Mouse (Mus musculus): ENCODE results near the gene Myo15b. TPM values are rescaled to one million over a fixed set of nuclear protein-coding genes. Genes with fewer than 3 reads are reported as not detected.

Gene Myo15b
- polyA plus RNA-seq, 1 experiment: not detected

- Histone ChIP-seq H3K79me3 (ENCODE audit: low read depth) (peaks cover 1% of the 10 kb centered on the region), H3K36me3 (ENCODE audit: control insufficient read depth, insufficient read depth) (peaks cover 13% of the 10 kb centered on the region)
Measured at GRCm38 (mm10) chr11:115819915-115820623, 38.1 kb upstream of the Myo15b start.

GRCm38 (mm10) chr11:115821001-115821400 is 37.2 kb upstream of the Myo15b start:
- Histone ChIP-seq H3K79me3 (ENCODE audit: low read depth) (no peaks in the 10 kb centered on the region), H3K36me3 (ENCODE audit: control insufficient read depth, insufficient read depth) (peaks cover 13% of the 10 kb centered on the region), H3K4me3 (ENCODE audit: insufficient read depth, poor library complexity, severe bottlenecking) (no peak overlapping the region), H3ac (ENCODE audit: control insufficient read depth, insufficient read length, low read depth) (no peak overlapping the region), H3K79me2 (ENCODE audit: control insufficient read depth, insufficient read depth) (no peaks in the 10 kb centered on the region), H3K27me3 (ENCODE audit: control insufficient read depth, insufficient read depth, insufficient read length) (peaks cover 7% of the 10 kb centered on the region)
- TF ChIP-seq MYOG (IDR thresholded peaks at IDR 0.05; ENCODE audit: control insufficient read depth, extremely low read depth, insufficient read length) (no peak), MYOD1 (IDR thresholded peaks at IDR 0.05; ENCODE audit: control insufficient read depth, insufficient read length, low read depth) (no peak), FOSL1 (IDR thresholded peaks at IDR 0.05; ENCODE audit: insufficient read depth, low read length, poor library complexity, severe bottlenecking) (no peak), MAX (IDR thresholded peaks at IDR 0.05) (no peak), USF1 (IDR thresholded peaks at IDR 0.05; ENCODE audit: low read depth) (no peak), CEBPB (IDR thresholded peaks at IDR 0.05; ENCODE audit: low read depth) (no peak), CTCF (IDR thresholded peaks at IDR 0.05; ENCODE audit: control insufficient read depth, insufficient read depth, insufficient read length) (no peak)

More at GRCm38 (mm10) chr11:115819915-115820623, 38.1 kb upstream of the Myo15b start:
- no peak overlapping the region for H3K4me3 ChIP-seq (ENCODE audit: insufficient read depth, poor library complexity, severe bottlenecking)
- TF ChIP-seq FOSL1 (IDR thresholded peaks at IDR 0.05; ENCODE audit: insufficient read depth, low read length, poor library complexity, severe bottlenecking) (no peak), MYOD1 (IDR thresholded peaks at IDR 0.05; ENCODE audit: control insufficient read depth, insufficient read length, low read depth) (no peak), USF1 (IDR thresholded peaks at IDR 0.05; ENCODE audit: low read depth) (no peak), CTCF (IDR thresholded peaks at IDR 0.05; ENCODE audit: control insufficient read depth, insufficient read depth, insufficient read length) (no peak), MAX (IDR thresholded peaks at IDR 0.05) (no peak), MYOG (IDR thresholded peaks at IDR 0.05; ENCODE audit: control insufficient read depth, extremely low read depth, insufficient read length) (no peak), CEBPB (IDR thresholded peaks at IDR 0.05; ENCODE audit: low read depth) (no peak)
- no peak overlapping the region for H3ac ChIP-seq (ENCODE audit: control insufficient read depth, insufficient read length, low read depth)
- peaks cover 7% of the 10 kb centered on the region for H3K27me3 ChIP-seq (ENCODE audit: control insufficient read depth, insufficient read depth, insufficient read length)
- peaks cover 6% of the 10 kb centered on the region for H3K79me2 ChIP-seq (ENCODE audit: control insufficient read depth, insufficient read depth)

- Histone ChIP-seq H3K79me3 (ENCODE audit: low read depth) (no peaks in the 10 kb centered on the region), H3K4me3 (ENCODE audit: insufficient read depth, poor library complexity, severe bottlenecking) (peak within 1 kb of the TSS; percentile 28), H3ac (ENCODE audit: control insufficient read depth, insufficient read length, low read depth) (peak within 1 kb of the TSS; percentile 52), H3K27me3 (ENCODE audit: control insufficient read depth, insufficient read depth, insufficient read length) (peaks cover 33% of the 10 kb centered on the region), H3K36me3 (ENCODE audit: control insufficient read depth, insufficient read depth) (peaks cover 13% of the 10 kb centered on the region), H3K79me2 (ENCODE audit: control insufficient read depth, insufficient read depth) (no peaks in the 10 kb centered on the region)
- TF ChIP-seq MYOG (IDR thresholded peaks at IDR 0.05; ENCODE audit: control insufficient read depth, extremely low read depth, insufficient read length) (no peak), CEBPB (IDR thresholded peaks at IDR 0.05; ENCODE audit: low read depth) (no peak), CTCF (IDR thresholded peaks at IDR 0.05; ENCODE audit: control insufficient read depth, insufficient read depth, insufficient read length) (no peak), MYOD1 (IDR thresholded peaks at IDR 0.05; ENCODE audit: control insufficient read depth, insufficient read length, low read depth) (no peak), FOSL1 (IDR thresholded peaks at IDR 0.05; ENCODE audit: insufficient read depth, low read length, poor library complexity, severe bottlenecking) (no peak), USF1 (IDR thresholded peaks at IDR 0.05; ENCODE audit: low read depth) (no peak), MAX (IDR thresholded peaks at IDR 0.05) (no peak)
Measured at GRCm38 (mm10) chr11:115823774-115824740, 34.1 kb upstream of the Myo15b start, which contains the start of gene Llgl2. Gene Llgl2, plus strand, starts transcription at chr11:115824049.

GRCm38 (mm10) chr11:115824813-115825212 is 33.4 kb upstream of the Myo15b start:
- Histone ChIP-seq H3K4me3 (ENCODE audit: insufficient read depth, poor library complexity, severe bottlenecking) (no peak overlapping the region), H3K36me3 (ENCODE audit: control insufficient read depth, insufficient read depth) (peaks cover 13% of the 10 kb centered on the region), H3K27me3 (ENCODE audit: control insufficient read depth, insufficient read depth, insufficient read length) (peaks cover 41% of the 10 kb centered on the region), H3K79me3 (ENCODE audit: low read depth) (no peaks in the 10 kb centered on the region), H3ac (ENCODE audit: control insufficient read depth, insufficient read length, low read depth) (no peak overlapping the region), H3K79me2 (ENCODE audit: control insufficient read depth, insufficient read depth) (no peaks in the 10 kb centered on the region)
- TF ChIP-seq USF1 (IDR thresholded peaks at IDR 0.05; ENCODE audit: low read depth) (no peak), MAX (IDR thresholded peaks at IDR 0.05) (no peak)

GRCm38 (mm10) chr11:115826487-115826886 is 31.7 kb upstream of the Myo15b start:
- Histone ChIP-seq H3K36me3 (ENCODE audit: control insufficient read depth, insufficient read depth) (peaks cover 11% of the 10 kb centered on the region), H3K79me3 (ENCODE audit: low read depth) (no peaks in the 10 kb centered on the region), H3K79me2 (ENCODE audit: control insufficient read depth, insufficient read depth) (no peaks in the 10 kb centered on the region), H3ac (ENCODE audit: control insufficient read depth, insufficient read length, low read depth) (no peak overlapping the region), H3K27me3 (ENCODE audit: control insufficient read depth, insufficient read depth, insufficient read length) (peaks cover 55% of the 10 kb centered on the region), H3K4me3 (ENCODE audit: insufficient read depth, poor library complexity, severe bottlenecking) (no peak overlapping the region)
- TF ChIP-seq USF1 (IDR thresholded peaks at IDR 0.05; ENCODE audit: low read depth): no peak
- TF ChIP-seq CTCF (IDR thresholded peaks at IDR 0.05; ENCODE audit: control insufficient read depth, insufficient read depth, insufficient read length): no peak
- no peak for TF ChIP-seq MAX (IDR thresholded peaks at IDR 0.05)
- TF ChIP-seq MYOD1 (IDR thresholded peaks at IDR 0.05; ENCODE audit: control insufficient read depth, insufficient read length, low read depth): no peak
- no peak for TF ChIP-seq FOSL1 (IDR thresholded peaks at IDR 0.05; ENCODE audit: insufficient read depth, low read length, poor library complexity, severe bottlenecking)
- no peak for TF ChIP-seq MYOG (IDR thresholded peaks at IDR 0.05; ENCODE audit: control insufficient read depth, extremely low read depth, insufficient read length)
- no peak for TF ChIP-seq CEBPB (IDR thresholded peaks at IDR 0.05; ENCODE audit: low read depth)

All from C2C12 (cell line).